Mouse (Mus musculus): ENCODE results near the gene Tigit. TPM values are rescaled to one million over a fixed set of nuclear protein-coding genes. Genes with fewer than 3 reads are reported as not detected.

Gene Tigit
- total RNA-seq, 1 experiment from 2014 or later = not detected

Other genes with a start within 250 kb of the Tigit start
- gene Drd3, start 89.9 kb upstream of the Tigit start, total RNA-seq (2017) = not detected in 2 replicates
- 8.3 and 12.4 TPM in 2 replicates for gene Ccdc191, start 225.7 kb upstream of the Tigit start, total RNA-seq (2017)